Mouse (Mus musculus) CH12.LX (cell line): Measurements from ENCODE around the gene Hes1. TPM values are rescaled to one million over a fixed set of nuclear protein-coding genes. Genes with fewer than 3 reads are reported as not detected.

Experiments
- DNase-seq: peaks from one replicate; pipeline ENCODE4 v3.0.0-alpha.2; 2013; ENCODE audit errors: extremely low read depth
- H3K27ac ChIP-seq: 2 replicates; pipeline ENCODE4 v1.5.1; 2012; ENCODE audit warnings: low read depth, mild to moderate bottlenecking, control low read depth, moderate library complexity; ENCODE audit not compliant: insufficient read depth
- H3K27me3 ChIP-seq: replicated peaks from 2 replicates; pipeline ENCODE3; 2012; ENCODE audit warnings: inconsistent platforms
- H3K36me3 ChIP-seq, 2 experiments: replicated peaks in 1 of 2; 2 replicates each; pipeline versions ENCODE3 to v1.6.1; 2012; ENCODE audit warnings: inconsistent platforms in 1 of 2, low read length in 1 of 2, mild to moderate bottlenecking in 1 of 2, mixed read lengths in 1 of 2, moderate library complexity in 1 of 2; ENCODE audit not compliant: control insufficient read depth in 1 of 2, insufficient read depth in 1 of 2
- H3K4me1 ChIP-seq, 2 experiments: 2 replicates each; pipeline ENCODE4 v1.6.1; 2012; ENCODE audit warnings: inconsistent platforms in 1 of 2, moderate library complexity in 1 of 2; ENCODE audit not compliant: insufficient read depth in 2 of 2, control insufficient read depth in 1 of 2
- H3K4me2 ChIP-seq: 2 replicates; pipeline ENCODE4 v1.6.1; 2012; ENCODE audit warnings: low read depth, mild to moderate bottlenecking, control low read depth; ENCODE audit not compliant: poor library complexity, insufficient read depth, severe bottlenecking
- H3K4me3 ChIP-seq, 3 experiments: fragments of 150-350 bp in 1 of 3; sonication (generic) in 1 of 3; replicated peaks in 1 of 3; 2 replicates each; pipeline versions ENCODE3 to v1.5.1; 2011 to 2012; ENCODE audit warnings: low read depth in 2 of 3, low read length in 2 of 3, mild to moderate bottlenecking in 2 of 3, moderate library complexity in 2 of 3, control low read depth in 1 of 3, improper control_type of control experiment in 1 of 3, inconsistent platforms in 1 of 3, mixed read lengths in 1 of 3; ENCODE audit not compliant: poor library complexity in 1 of 3
- H3K79me2 ChIP-seq: replicated peaks from 2 replicates; pipeline ENCODE4 v1.6.1; 2012; ENCODE audit warnings: mild to moderate bottlenecking, moderate library complexity; ENCODE audit not compliant: control insufficient read depth, poor library complexity, insufficient read depth, severe bottlenecking; ENCODE audit errors: extremely low read depth
- H3K9ac ChIP-seq: 2 replicates; pipeline ENCODE4 v1.6.1; 2012; ENCODE audit warnings: low read depth, mild to moderate bottlenecking, control low read depth, moderate library complexity; ENCODE audit not compliant: insufficient read depth
- H3K9me3 ChIP-seq: replicated peaks from 2 replicates; pipeline ENCODE3; 2012; ENCODE audit warnings: low read length, inconsistent platforms, mixed read lengths
- BHLHE40 ChIP-seq: IDR thresholded peaks from 2 replicates; pipeline ENCODE4 v1.6.1; 2011; ENCODE audit warnings: mild to moderate bottlenecking, low read depth, low read length, improper control_type of control experiment
- CHD2 ChIP-seq: IDR thresholded peaks from 2 replicates; pipeline ENCODE4 v1.6.1; 2011; ENCODE audit warnings: low read length, improper control_type of control experiment
- E2F4 ChIP-seq: IDR thresholded peaks from 2 replicates; pipeline ENCODE4 v1.6.1; 2011; ENCODE audit warnings: low read depth, low read length, improper control_type of control experiment; ENCODE audit not compliant: insufficient replicate concordance
- ELF1 ChIP-seq: IDR thresholded peaks from 2 replicates; pipeline ENCODE4 v1.6.1; 2014; ENCODE audit warnings: low read depth, mild to moderate bottlenecking, inconsistent platforms, low read length, improper control_type of control experiment
- ETS1 ChIP-seq: conservative IDR thresholded peaks from 2 replicates; pipeline ENCODE4 v1.6.1; 2012; ENCODE audit warnings: low read depth, mild to moderate bottlenecking, inconsistent platforms, low read length, improper control_type of control experiment, moderate library complexity
- GABPA ChIP-seq: IDR thresholded peaks from 2 replicates; pipeline ENCODE4 v1.6.1; 2012; ENCODE audit warnings: low read depth, low read length, improper control_type of control experiment, inconsistent platforms; ENCODE audit not compliant: insufficient replicate concordance
- HCFC1 ChIP-seq: IDR thresholded peaks from 2 replicates; pipeline ENCODE4 v1.6.1; 2012; ENCODE audit warnings: low read depth, mild to moderate bottlenecking, inconsistent platforms, low read length, improper control_type of control experiment
- JUN ChIP-seq: IDR thresholded peaks from 2 replicates; pipeline ENCODE4 v1.6.1; 2011; ENCODE audit warnings: low read depth, mild to moderate bottlenecking, low read length, improper control_type of control experiment, moderate library complexity; ENCODE audit not compliant: insufficient read depth
- KAT2A ChIP-seq: IDR thresholded peaks from 2 replicates; pipeline ENCODE4 v1.6.1; 2012; ENCODE audit warnings: low read length, improper control_type of control experiment, inconsistent platforms; ENCODE audit not compliant: insufficient replicate concordance
- MAZ ChIP-seq: IDR thresholded peaks from 2 replicates; pipeline ENCODE4 v1.6.1; 2012; ENCODE audit warnings: low read depth, mild to moderate bottlenecking, inconsistent platforms, low read length, improper control_type of control experiment, moderate library complexity
- MEF2A ChIP-seq: IDR thresholded peaks from 2 replicates; pipeline ENCODE4 v1.6.1; 2014; ENCODE audit warnings: low read depth, mild to moderate bottlenecking, inconsistent platforms, low read length, improper control_type of control experiment, borderline replicate concordance
- MYC ChIP-seq: IDR thresholded peaks from 2 replicates; pipeline ENCODE4 v1.6.1; 2011; ENCODE audit warnings: low read depth, mild to moderate bottlenecking, improper control_type of control experiment, low read length
- NELFE ChIP-seq: IDR thresholded peaks from 2 replicates; pipeline ENCODE4 v1.6.1; 2011; ENCODE audit warnings: low read depth, low read length, improper control_type of control experiment
- NRF1 ChIP-seq: IDR thresholded peaks from 2 replicates; pipeline ENCODE4 v1.6.1; 2014; ENCODE audit warnings: low read depth, mild to moderate bottlenecking, inconsistent platforms, low read length, improper control_type of control experiment, moderate library complexity
- POLR2A ChIP-seq: IDR thresholded peaks from 2 replicates; pipeline ENCODE4 v1.6.1; 2011; ENCODE audit warnings: low read depth, mild to moderate bottlenecking, improper control_type of control experiment, low read length
- POLR2AphosphoS2 ChIP-seq: IDR thresholded peaks from 2 replicates; pipeline ENCODE4 v1.6.1; 2011; ENCODE audit warnings: low read depth, low read length, improper control_type of control experiment
- RCOR1 ChIP-seq: conservative IDR thresholded peaks from 2 replicates; pipeline ENCODE4 v1.6.1; 2012; ENCODE audit warnings: low read depth, mild to moderate bottlenecking, inconsistent platforms, low read length, improper control_type of control experiment
- SIN3A ChIP-seq: IDR thresholded peaks from 2 replicates; pipeline ENCODE4 v1.6.1; 2012; ENCODE audit warnings: low read length, improper control_type of control experiment, inconsistent platforms
- SMC3 ChIP-seq: IDR thresholded peaks from 2 replicates; pipeline ENCODE4 v1.6.1; 2011; ENCODE audit warnings: low read depth, low read length, improper control_type of control experiment
- TBP ChIP-seq: conservative IDR thresholded peaks from 2 replicates; pipeline ENCODE4 v1.6.1; 2011; ENCODE audit warnings: low read depth, low read length, improper control_type of control experiment
- UBTF ChIP-seq: IDR thresholded peaks from 2 replicates; pipeline ENCODE4 v1.6.1; 2012; ENCODE audit warnings: low read depth, mild to moderate bottlenecking, inconsistent platforms, low read length, improper control_type of control experiment, moderate library complexity
- USF1 ChIP-seq: IDR thresholded peaks from 2 replicates; pipeline ENCODE4 v1.6.1; 2014; ENCODE audit warnings: low read depth, mild to moderate bottlenecking, inconsistent platforms, low read length, improper control_type of control experiment
- ZKSCAN1 ChIP-seq: IDR thresholded peaks from 2 replicates; pipeline ENCODE4 v1.6.1; 2012; ENCODE audit warnings: low read depth, inconsistent platforms, low read length, improper control_type of control experiment, borderline replicate concordance
- ZMIZ1 ChIP-seq: IDR thresholded peaks from 2 replicates; pipeline ENCODE4 v1.6.1; 2012; ENCODE audit warnings: low read depth, mild to moderate bottlenecking, inconsistent platforms, low read length, improper control_type of control experiment
- ZNF384 ChIP-seq: IDR thresholded peaks from 2 replicates; pipeline ENCODE4 v1.6.1; 2012; ENCODE audit warnings: low read depth, low read length, improper control_type of control experiment, inconsistent platforms
- dilution Hi-C: fragments of 300-500 bp; cut with MboI; formaldehyde crosslinking; loops from 2 replicates; pipeline ENCODE4 v1.14.3; 2020; ENCODE audit warnings: low sequenced_read_pairs; ENCODE audit not compliant: extremely low pct_unique_long_range_greater_than_20kb, extremely low pct_ligation_motif_present
- in situ Hi-C: fragments of 300-500 bp; cut with MboI; formaldehyde crosslinking; loops from 3 replicates; pipeline ENCODE4 v1.14.3; 2019; ENCODE audit warnings: low sequenced_read_pairs, low pct_ligation_motif_present, low pct_unique_long_range_greater_than_20kb, mixed read lengths
- polyA plus RNA-seq: library from polyadenylated mRNA; unstranded; fragments of >175 nt; gene quantifications from 2 replicates; pipeline ENCODE4 v1.2.1, GENCODE M21; 2012; ENCODE audit warnings: low read depth; ENCODE audit not compliant: insufficient read length
- total RNA-seq, 2 experiments: library from RNA; depleted of rRNA; stranded (reverse); fragments of 300-350 nt in 1 of 2; fragments of >200 nt in 1 of 2; gene quantifications; 2 replicates each; pipeline ENCODE4 v1.2.3; 2012 to 2014

Hes1 gene
- total and polyA plus RNA-seq, 3 experiments = 1.4 to 3.6 (median 1.6) TPM

DNA sequence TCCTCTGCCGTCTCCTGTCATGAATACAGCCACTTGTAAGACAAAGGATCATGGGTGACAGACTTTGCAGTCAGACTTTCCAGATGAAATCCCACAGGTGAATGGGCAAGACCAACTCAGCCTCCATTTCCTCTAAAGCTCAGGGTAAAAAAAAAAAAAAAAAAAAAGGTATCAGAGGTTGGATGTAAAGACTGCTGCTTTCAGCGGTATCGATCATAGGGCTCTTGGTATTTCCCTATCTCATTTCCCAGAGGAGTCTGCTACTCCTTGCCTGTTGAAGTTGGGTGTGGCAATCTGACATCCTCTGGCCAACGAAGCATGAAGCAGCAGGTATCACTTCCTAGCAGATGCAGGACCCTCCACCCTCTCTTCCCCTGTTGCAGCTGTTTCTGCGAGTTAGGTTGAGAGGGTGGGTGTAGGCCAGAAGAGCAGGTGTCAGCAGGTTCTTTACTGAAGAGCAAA lies 29.2 kb upstream of the Hes1 start (continued):
- TF ChIP-seq UBTF (0 out of 2 replicates have a peak, but pooled peaks have one; percentile 27), NRF1 (no peak), MYC (peak; percentile 66; the same call in 1 of the 2 replicates), MEF2A (0 out of 2 replicates have a peak, but pooled peaks have one; percentile 23), POLR2A (no peak; the same call in 1 of the 2 replicates), USF1 (no peak), SMC3 (no peak; the same call in none of the 2 replicates), POLR2AphosphoS2 (no peak), ELF1 (peak; percentile 46)

DNA sequence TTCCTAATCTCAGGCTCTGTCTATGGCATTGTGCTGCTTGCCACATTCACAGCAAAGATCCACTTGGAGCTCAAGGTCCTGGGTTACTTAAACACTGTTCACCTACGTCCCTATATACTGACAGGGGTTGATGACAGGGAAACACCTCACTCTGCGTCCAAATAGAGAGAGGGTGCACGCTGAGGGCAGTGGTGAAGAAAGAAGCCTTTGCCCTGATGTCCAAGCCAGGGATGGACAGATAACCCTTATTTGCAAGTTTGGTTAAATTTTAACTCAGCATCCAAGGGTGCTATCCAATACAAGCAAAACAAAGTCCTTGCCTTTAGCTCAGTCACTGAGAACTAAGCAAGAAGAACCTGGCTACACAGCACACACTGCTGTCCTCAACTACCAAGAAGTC lies 28.1 kb upstream of the Hes1 start:
- Histone ChIP-seq H3K27ac (peak overlapping the region; percentile 21), H3K9me3 (peaks cover 3% of the 10 kb centered on the region), H3K9ac (no peak overlapping the region), H3K27me3 (peaks cover 20% of the 10 kb centered on the region), H3K36me3 (no peaks in the 10 kb centered on the region), H3K4me2 (no peak overlapping the region), H3K79me2 (no peaks in the 10 kb centered on the region), H3K4me3 (no peak overlapping the region), H3K4me1 (peaks cover 53 to 76% of the 10 kb centered on the region in 2 experiments)
- in situ Hi-C loops = no loop called here
- no peak for DNase-seq
- TF ChIP-seq USF1 (no peak), E2F4 (no peak), NELFE (no peak), MAZ (no peak)
- dilution Hi-C loops = no loop called here

DNA sequence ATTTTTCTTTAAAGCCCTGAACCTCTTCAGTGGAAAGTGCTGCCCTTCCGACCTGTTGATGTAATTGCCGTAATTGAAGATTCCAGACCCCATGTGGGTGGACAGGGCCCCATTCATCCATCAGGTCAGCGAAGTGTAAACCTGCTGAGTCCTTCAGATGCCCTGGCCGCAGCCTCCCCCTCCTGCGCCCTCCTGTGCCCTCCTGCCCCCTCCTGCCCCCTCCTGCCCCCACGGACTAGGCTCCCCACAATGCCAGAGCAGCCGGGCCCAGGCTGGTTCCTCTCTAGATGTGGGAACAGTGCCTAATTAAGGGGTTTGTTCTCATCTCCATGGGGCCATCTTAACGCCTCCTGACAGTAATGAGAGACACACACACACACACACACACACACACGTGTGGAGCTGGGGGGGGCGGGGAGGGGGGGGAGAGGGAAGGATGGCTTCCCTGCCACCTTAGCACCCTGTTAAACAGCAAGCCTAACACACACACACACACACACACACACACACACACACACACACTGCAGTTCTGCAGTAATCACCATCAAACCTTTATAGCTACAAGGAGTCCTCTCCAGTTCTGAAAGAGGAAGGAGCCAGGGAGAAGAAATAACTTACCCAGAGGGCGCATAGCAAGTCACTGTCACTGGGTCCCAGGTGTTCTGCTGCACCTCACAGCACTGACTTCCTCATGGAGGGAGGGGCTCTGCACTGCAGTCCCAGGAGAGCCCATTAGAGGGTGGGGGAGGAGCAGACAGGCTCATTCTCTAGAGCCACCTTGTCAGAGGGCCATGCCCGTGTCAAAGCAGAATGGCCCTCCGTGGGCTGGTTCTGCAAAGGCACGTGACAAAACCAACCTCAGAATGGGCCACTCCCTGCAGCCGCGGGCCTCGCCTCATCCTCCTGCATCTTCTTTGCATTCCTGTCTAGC lies 25.3 kb upstream of the Hes1 start:
- in situ Hi-C loops (no loop called here), dilution Hi-C loops (no loop called here)
- Histone ChIP-seq H3K27ac (no peak overlapping the region), H3K9me3 (no peaks in the 10 kb centered on the region), H3K4me3 (peak overlapping the region in 1 of 3 experiments; percentile 14), H3K4me1 (peaks cover 47 to 71% of the 10 kb centered on the region in 2 experiments), H3K27me3 (peaks cover 24% of the 10 kb centered on the region), H3K4me2 (peak overlapping the region; percentile 84), H3K79me2 (no peaks in the 10 kb centered on the region), H3K36me3 (no peaks in the 10 kb centered on the region), H3K9ac (peak overlapping the region; percentile 50; the same call in 1 of the 2 replicates)
- DNase-seq = peak; percentile 91
- TF ChIP-seq HCFC1 (no peak), SMC3 (peak; percentile 14), ZNF384 (no peak), NRF1 (no peak), ETS1 (peak; percentile 75), ELF1 (peak; percentile 77), ZKSCAN1 (no peak), CHD2 (peak; percentile 78), MAZ (peak; percentile 64; the same call in 1 of the 2 replicates), BHLHE40 (peak; percentile 94), MYC (peak; percentile 52; the same call in 1 of the 2 replicates), ZMIZ1 (no peak), JUN (no peak), MEF2A (peak; percentile 40; the same call in 1 of the 2 replicates), TBP (no peak), RCOR1 (no peak; the same call in 1 of the 2 replicates), POLR2A (peak; percentile 44; the same call in 1 of the 2 replicates), KAT2A (0 out of 2 replicates have a peak, but pooled peaks have one; percentile 31), GABPA (no peak), POLR2AphosphoS2 (no peak), SIN3A (peak; percentile 66; the same call in 1 of the 2 replicates)
